Mouse (Mus musculus): ENCODE results near the gene Gm17416. TPM values are rescaled to one million over a fixed set of nuclear protein-coding genes. Genes with fewer than 3 reads are reported as not detected.

Gene Gm17416
- polyA plus RNA-seq (2012; rRNA removed): not detected in 2 replicates

DNA sequence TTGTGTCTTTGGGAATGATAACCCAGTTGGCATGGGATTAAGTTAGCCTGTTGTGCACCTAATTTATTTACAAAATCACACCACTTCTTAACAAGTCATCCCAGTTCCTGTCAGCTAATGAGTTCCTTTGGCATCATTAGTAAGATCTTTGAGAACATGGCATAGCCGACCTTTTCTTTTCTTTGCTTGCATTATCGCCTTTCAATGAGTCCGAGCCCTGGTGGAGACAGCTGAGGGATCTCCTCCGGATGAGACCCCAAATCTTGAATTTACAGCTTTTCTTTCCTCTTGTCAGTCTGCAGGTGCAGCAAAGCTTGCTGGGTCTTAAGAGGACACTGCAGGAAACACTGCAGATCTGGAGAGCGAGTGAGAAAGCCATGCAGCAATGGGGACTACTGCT lies at the start of gene Gm17416:
Gene Gm17416 (plus strand): TSS at position 301 of the 400 bp plus-strand sequence.
- WGBS: 93% methylated on average over 5 of the region's 5 CpGs
- DNase-seq (ENCODE audit: low read depth, low spot score): no peak

DNA sequence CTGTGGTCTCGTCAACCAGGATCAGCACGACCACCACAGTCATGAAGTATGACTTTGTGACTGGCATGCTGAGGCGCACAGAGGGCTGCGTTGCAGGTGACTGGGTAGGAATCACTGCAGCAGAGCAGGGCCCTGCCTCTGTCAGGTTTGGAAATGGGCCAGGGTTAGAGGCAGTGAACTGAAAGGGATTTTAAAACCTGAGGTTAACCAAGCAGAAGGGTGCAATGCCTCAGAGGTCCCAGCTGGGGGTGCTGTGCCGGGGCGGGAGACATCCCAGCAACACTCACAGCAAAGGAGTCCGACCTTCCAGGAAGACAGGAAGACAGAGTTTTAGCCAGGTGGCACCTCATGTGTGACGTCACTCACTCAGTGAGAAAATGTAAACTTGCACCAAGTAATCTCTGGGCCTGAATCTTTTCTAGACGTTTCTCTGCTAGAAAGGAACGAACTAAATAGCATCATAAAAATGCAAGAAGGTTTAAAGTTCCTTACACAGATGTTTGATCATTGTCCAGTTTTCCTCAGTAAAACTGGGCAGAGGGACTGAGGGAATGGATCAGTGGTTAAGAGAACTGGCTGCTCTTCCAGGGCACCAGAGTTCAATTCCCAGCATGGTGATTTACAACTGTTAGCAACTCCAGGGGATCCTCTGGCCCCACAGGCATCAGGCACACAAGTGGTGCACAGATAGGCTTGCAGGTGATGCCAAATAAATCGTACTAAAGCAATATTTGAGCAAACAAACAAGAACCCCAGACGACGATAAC lies 29.0 kb upstream of the Gm17416 start, which contains the start of gene Defb29:
Gene Defb29 (minus strand): TSS at position 155 of the 767 bp plus-strand sequence.
- 26% methylated on average over 13 of the region's 13 CpGs for WGBS
- DNase-seq (ENCODE audit: low read depth, low spot score): no peak

GRCm38 (mm10) chr2:152541979-152542378 lies 27.2 kb upstream of the Gm17416 start:
- WGBS: 49% methylated on average over 9 of the region's 9 CpGs
- no peak for DNase-seq (ENCODE audit: low read depth, low spot score)

- no peak for DNase-seq (ENCODE audit: low read depth, low spot score)
- 83% methylated on average over 2 of the region's 2 CpGs for WGBS
Measured at GRCm38 (mm10) chr2:152542897-152543296, 26.2 kb upstream of the Gm17416 start.

DNA sequence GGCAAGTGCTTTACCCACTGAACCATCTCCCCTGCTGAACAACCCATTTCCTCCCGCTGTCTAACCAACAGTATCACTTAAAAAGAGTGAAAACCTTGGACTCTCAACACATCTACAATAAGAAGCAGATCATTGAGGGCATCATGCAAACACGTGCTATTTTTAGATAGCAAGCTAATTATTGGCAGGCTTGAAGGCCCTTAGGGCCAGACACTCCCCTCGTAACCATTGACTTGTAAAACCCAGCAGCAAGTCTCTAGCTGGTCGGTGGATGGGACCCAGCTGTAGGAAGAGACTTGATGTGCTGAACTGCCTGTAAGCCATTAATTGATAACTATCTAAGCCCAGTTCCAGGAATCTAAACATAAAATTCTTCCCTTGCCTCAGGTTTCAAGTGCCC lies 25.7 kb upstream of the Gm17416 start:
- WGBS: 37% methylated on average over 4 of the region's 4 CpGs
- DNase-seq (ENCODE audit: low read depth, low spot score): no peak

- 4% methylated on average over 4 of the region's 4 CpGs for WGBS
- DNase-seq (ENCODE audit: low read depth, low spot score): peak; percentile 24
Measured at GRCm38 (mm10) chr2:152544691-152545090, 24.4 kb upstream of the Gm17416 start.

DNA sequence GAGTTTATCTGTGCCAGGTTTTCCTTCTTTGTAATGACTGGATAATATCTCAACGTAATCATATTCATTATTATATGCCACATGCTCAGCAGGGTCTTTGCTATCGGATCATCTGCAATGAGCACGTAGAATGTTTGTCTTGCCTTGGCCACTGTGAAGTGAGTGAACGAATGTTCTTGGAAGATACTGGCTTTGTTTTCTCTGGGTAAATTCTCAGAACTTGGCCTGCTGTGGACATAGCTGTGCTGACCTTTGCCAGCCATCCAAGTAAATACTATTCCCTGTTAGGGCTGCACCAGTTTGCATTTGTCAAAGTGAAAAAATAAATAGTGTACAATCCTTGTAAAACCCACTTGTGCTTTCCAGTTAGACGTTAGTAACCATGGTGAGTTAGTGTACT lies 21.0 kb upstream of the Gm17416 start:
- DNase-seq (ENCODE audit: low read depth, low spot score): no peak
- 62% methylated on average over 5 of the region's 5 CpGs for WGBS

GRCm38 (mm10) chr2:152553774-152554423 lies 15.2 kb upstream of the Gm17416 start:
- 14% methylated on average over 16 of the region's 16 CpGs for WGBS
- DNase-seq (ENCODE audit: low read depth, low spot score): no peak

DNA sequence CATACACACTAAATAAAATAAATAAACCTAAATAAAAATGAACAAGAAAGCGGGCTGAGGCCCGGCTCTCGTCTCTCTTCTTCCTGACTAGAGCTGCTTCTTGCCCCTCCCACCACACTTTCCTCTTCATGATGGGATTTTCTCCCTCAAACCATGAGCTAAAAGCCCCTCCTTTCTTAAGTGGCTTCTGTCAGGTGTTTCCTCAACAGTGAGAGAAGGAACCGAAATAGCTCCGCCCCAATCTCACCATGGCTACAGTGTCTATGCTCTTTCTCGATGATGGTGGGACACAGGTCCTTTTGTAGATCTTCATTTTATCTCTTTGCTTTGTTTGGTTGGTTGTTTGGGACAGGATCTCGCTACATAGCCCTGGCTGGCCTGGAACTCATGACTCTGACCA lies 12.5 kb upstream of the Gm17416 start:
- no peak for DNase-seq (ENCODE audit: low read depth, low spot score)
- WGBS: 82% methylated on average over 7 of the region's 7 CpGs

- DNase-seq (ENCODE audit: low read depth, low spot score): no peak
- WGBS: 71% methylated on average over 4 of the region's 4 CpGs
Measured at GRCm38 (mm10) chr2:152569881-152570280, 743 bp downstream of the Gm17416 start.

DNA sequence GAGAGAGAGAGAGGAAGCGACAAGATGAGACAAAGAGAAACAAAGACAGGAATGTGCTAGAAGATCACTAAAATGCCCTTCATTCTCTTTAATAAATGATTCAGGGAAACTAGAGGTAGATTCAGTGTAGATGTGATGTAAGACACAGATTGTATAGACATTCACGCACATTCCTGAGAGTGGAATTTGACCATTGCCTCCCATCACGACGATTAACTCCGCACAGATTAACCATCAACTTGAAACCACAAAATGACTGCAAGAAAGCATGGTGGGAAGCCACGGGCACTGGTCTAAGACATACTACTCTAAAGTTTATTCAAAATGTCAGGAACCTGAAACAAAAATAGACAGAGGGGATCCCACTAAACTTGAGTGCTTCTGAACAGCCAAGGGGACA lies 1.2 kb downstream of the Gm17416 start:
- WGBS: 31% methylated on average over 6 of the region's 6 CpGs
- DNase-seq (ENCODE audit: low read depth, low spot score): no peak

DNA sequence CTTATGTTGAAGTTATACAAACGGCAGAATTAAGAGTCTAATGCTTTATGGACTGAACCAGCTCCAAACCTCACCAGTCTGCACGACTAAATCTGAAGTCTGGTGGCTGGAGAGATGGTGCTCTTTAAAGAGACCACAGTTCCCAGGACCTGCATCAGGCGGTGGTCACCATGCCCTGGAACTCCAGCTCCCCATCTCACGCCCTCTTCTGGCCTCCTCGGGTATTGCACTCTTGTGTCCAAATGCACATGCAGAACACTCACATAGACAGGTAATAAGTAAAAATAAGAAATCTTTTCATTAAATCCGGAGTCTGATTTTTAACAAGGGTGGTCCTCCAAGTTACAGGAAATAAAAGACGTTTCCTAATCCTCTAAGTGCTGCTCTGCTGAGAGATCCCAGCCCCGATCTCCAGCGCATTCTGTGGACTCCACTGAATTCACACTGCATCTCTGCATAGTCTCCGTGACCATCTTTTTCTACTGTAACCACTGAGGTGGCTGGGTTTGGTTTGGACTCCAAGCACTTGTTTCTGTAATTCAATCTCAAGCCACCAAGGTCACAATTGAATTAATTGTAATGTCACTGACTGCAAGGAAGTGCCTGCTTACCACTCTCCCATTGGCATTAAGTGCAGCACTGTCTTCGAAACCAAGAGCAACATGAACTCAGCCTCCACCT lies 3.1 kb downstream of the Gm17416 start, which contains the start of gene Defb21:
Gene Defb21 (plus strand): TSS at position 631 of the 681 bp plus-strand sequence.
- 67% methylated on average over 11 of the region's 11 CpGs for WGBS
- DNase-seq (ENCODE audit: low read depth, low spot score): no peak

GRCm38 (mm10) chr2:152573484-152573883 lies 4.3 kb downstream of the Gm17416 start:
- DNase-seq (ENCODE audit: low read depth, low spot score): no peak
- WGBS: 88% methylated on average over 8 of the region's 8 CpGs

GRCm38 (mm10) chr2:152580107-152580506 lies 11.0 kb downstream of the Gm17416 start, which contains the start of gene Defb19:
TSS of gene Defb19 (minus strand) at chr2:152580312.
- DNase-seq (ENCODE audit: low read depth, low spot score): no peak
- 78% methylated on average over 7 of the region's 7 CpGs for WGBS

DNA sequence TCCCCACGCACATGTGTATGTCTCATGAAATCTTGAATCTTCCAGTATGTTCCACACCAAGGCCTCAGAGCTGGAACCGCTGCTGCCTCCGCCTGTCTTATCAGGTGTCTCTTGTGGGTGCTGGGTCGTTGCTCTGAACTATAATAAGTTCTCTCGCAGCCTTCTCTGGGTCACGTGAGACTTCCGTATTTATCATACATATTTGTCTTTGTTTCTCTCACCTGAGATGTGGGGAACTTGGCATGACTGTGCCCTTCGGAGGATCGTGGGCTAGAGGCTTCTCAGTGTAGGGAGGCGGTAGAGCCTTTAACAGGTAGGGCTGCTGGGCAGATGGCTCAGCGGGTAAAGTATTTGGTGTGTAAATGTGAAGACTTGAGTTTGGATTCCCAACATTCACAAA lies 11.5 kb downstream of the Gm17416 start:
- 82% methylated on average over 11 of the region's 11 CpGs for WGBS
- no peak for DNase-seq (ENCODE audit: low read depth, low spot score)

DNA sequence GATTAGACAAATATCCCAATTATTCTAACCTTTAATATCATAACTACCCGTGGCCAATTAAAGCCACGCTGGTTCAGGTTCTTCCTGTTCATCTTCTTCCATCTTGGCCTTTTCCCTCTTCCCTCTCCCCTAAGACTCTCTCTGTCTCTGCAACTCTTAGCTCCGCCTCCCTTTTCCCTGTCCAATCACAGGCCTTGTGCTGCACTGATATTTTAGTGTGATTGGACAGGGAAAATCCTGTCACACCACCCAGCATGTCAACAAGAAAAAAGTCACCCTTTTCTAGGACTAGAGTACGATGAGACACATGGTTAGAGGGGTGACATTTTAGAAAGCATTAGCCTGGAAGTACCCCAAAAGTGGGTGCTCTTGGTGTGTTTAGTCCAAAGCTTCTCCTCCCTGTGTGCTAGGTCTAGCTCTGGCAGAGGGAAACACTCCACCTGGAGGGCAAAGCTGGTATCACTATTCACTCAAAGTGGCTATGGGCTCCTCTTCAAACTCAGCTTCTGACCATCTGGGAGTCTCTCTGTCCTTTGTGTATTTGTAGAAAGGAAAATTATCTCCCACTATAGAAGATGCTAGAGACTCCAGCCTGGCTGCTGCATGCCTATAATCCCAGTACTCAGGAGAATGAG lies 17.9 kb downstream of the Gm17416 start:
- 55% methylated on average over 4 of the region's 4 CpGs for WGBS
- DNase-seq (ENCODE audit: low read depth, low spot score): no peak

DNA sequence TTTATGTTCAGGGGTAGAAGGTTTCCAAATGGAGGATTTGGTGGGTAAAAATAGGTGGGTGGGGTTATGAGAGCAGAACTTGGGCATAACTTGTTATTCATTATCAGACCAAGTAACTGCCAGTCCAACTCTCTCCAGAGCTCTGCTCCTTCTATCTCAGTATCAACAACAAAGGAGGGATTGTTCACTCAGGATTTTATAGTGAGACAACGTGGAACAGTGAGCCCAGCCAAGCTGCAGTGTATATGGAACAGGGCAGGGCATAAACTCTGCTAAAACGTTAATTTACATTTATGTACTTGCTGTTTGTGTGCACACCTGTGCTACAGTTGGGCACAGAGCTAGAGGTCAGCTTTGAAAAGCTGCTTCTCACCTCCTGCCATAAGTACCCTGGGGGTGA lies 19.3 kb downstream of the Gm17416 start:
- 10% methylated on average over 2 of the region's 2 CpGs for WGBS
- DNase-seq (ENCODE audit: low read depth, low spot score): no peak

- 24% methylated on average over 6 of the region's 6 CpGs for whole genome bisulfite sequencing
- DNase-seq (ENCODE audit: low read depth, low spot score): no peak
Measured at GRCm38 (mm10) chr2:152589021-152589420, 19.9 kb downstream of the Gm17416 start.

GRCm38 (mm10) chr2:152599299-152599698 lies 30.2 kb downstream of the Gm17416 start, which contains the start of gene Defb45:
TSS of gene Defb45 (minus strand) at chr2:152599399.
- WGBS: 34% methylated on average over 7 of the region's 7 CpGs

GRCm38 (mm10) chr2:152600076-152600475 lies 30.9 kb downstream of the Gm17416 start:
- WGBS: 78% methylated on average over 6 of the region's 6 CpGs
- no peak for DNase-seq (ENCODE audit: low read depth, low spot score)

More at GRCm38 (mm10) chr2:152599299-152599698, 30.2 kb downstream of the Gm17416 start, which contains the start of gene Defb45:
- DNase-seq (ENCODE audit: low read depth, low spot score): no peak
